Mouse (Mus musculus) limb, embryonic 14.5 days (tissue): Measurements from ENCODE around the gene Psmb8. TPM values are rescaled to one million over a fixed set of nuclear protein-coding genes. Genes with fewer than 3 reads are reported as not detected.

Experiments
- ATAC-seq: fragments of 200-750 bp; cut with Nextera tagmentation; 2 replicates; pipeline ENCODE4 v1.8.0; 2017; ENCODE audit warnings: low read depth, moderate number of reproducible peaks, moderate TSS enrichment; ENCODE audit not compliant: low FRiP score
- DNase-seq: peaks from one replicate; pipeline ENCODE4 v3.0.0-alpha.2; 2015; ENCODE audit warnings: low spot score
- H3K27ac ChIP-seq: fragments of 300-500 bp; sonication (generic); replicated peaks from 2 replicates; pipeline ENCODE4 v1.5.1; 2014; ENCODE audit warnings: low read depth, mild to moderate bottlenecking, low read length, moderate library complexity, mixed read lengths
- H3K27me3 ChIP-seq: fragments of 300-500 bp; sonication (generic); 2 replicates; pipeline ENCODE4 v1.6.1; 2014; ENCODE audit warnings: low read length, mixed read lengths; ENCODE audit not compliant: control insufficient read depth, insufficient read depth
- H3K36me3 ChIP-seq: fragments of 300-500 bp; sonication (generic); 2 replicates; pipeline ENCODE4 v1.6.1; 2014; ENCODE audit warnings: mild to moderate bottlenecking, low read length, moderate library complexity, mixed read lengths; ENCODE audit not compliant: control insufficient read depth, insufficient read depth
- H3K4me1 ChIP-seq: fragments of 300-500 bp; sonication (generic); 2 replicates; pipeline ENCODE4 v1.6.1; 2014; ENCODE audit warnings: antibody characterized with exemption, low read length, mixed read lengths; ENCODE audit not compliant: control insufficient read depth, insufficient read depth
- H3K4me2 ChIP-seq: fragments of 300-500 bp; sonication (generic); replicated peaks from 2 replicates; pipeline ENCODE4 v1.6.1; 2014; ENCODE audit warnings: low read depth, mild to moderate bottlenecking, low read length, moderate library complexity; ENCODE audit not compliant: severe bottlenecking
- H3K4me3 ChIP-seq: fragments of 300-500 bp; sonication (generic); replicated peaks from 2 replicates; pipeline ENCODE4 v1.5.1; 2014; ENCODE audit warnings: low read length
- H3K9ac ChIP-seq: fragments of 300-500 bp; sonication (generic); 2 replicates; pipeline ENCODE4 v1.6.1; 2014; ENCODE audit warnings: mild to moderate bottlenecking, low read depth, low read length, moderate library complexity; ENCODE audit not compliant: severe bottlenecking
- H3K9me3 ChIP-seq: fragments of 300-500 bp; sonication (generic); 2 replicates; pipeline ENCODE4 v1.6.1; 2016; ENCODE audit warnings: low read length; ENCODE audit not compliant: control insufficient read depth
- POLR2A ChIP-seq: fragments of 200-500 bp; IDR thresholded peaks from 2 replicates; pipeline ENCODE4 v1.8.0; 2012; ENCODE audit warnings: inconsistent platforms, mild to moderate bottlenecking, moderate library complexity, borderline replicate concordance; ENCODE audit not compliant: insufficient read depth, insufficient read length; ENCODE audit errors: extremely low read depth
- WGBS: fragments of 180-500 bp; shearing (Covaris S2); extraction: QIAGEN DNeasy Blood & Tissue Kit; methylation state at CpG from one replicate; pipeline ENCODE4 v1.1.7; 2014; 5-methylcytosine and 5-hydroxymethylcytosine counted together
- polyA plus RNA-seq, 2 experiments: library from polyadenylated mRNA; depleted of rRNA in 1 of 2; stranded (reverse) in 1 of 2; unstranded in 1 of 2; fragments of >200 nt; fragmentation: Nextera tagmentation in 1 of 2; extraction: Ambion mirVana in 1 of 2; gene quantifications; 2 replicates each; pipeline versions ENCODE4 v1.2.1 to v1.2.3; 2012 to 2014

Gene Psmb8
- polyA plus RNA-seq, 2 experiments, result 6.8 to 9.2 TPM

- H3K4me3 ChIP-seq, result no peak overlapping the region
- H3K36me3 ChIP-seq, result no peaks in the 10 kb centered on the region
- no peak overlapping the region for H3K4me2 ChIP-seq
- no peak overlapping the region for H3K27ac ChIP-seq
- H3K9ac ChIP-seq, result no peak overlapping the region
- DNase-seq (no peak), ATAC-seq (no peak)
- no peak for TF ChIP-seq POLR2A
- peaks cover 1% of the 10 kb centered on the region; the same call in 1 of the 2 replicates for H3K9me3 ChIP-seq
- no peaks in the 10 kb centered on the region for H3K27me3 ChIP-seq
- no peaks in the 10 kb centered on the region for H3K4me1 ChIP-seq
- WGBS, result 74% methylated on average over 5 of the region's 5 CpGs
These were observed 39.2 kb downstream of the Psmb8 start for GRCm38 (mm10) chr17:34236691-34237090.

GRCm38 (mm10) chr17:34237741-34238140 lies 40.2 kb downstream of the Psmb8 start:
- ATAC-seq (no peak), DNase-seq (no peak)
- Histone ChIP-seq H3K4me1 (no peaks in the 10 kb centered on the region), H3K27ac (no peak overlapping the region), H3K36me3 (no peaks in the 10 kb centered on the region), H3K4me3 (no peak overlapping the region), H3K9me3 (peaks cover 4% of the 10 kb centered on the region; the same call in 1 of the 2 replicates), H3K9ac (no peak overlapping the region), H3K27me3 (no peaks in the 10 kb centered on the region), H3K4me2 (no peak overlapping the region)
- TF ChIP-seq POLR2A, result no peak
- WGBS, result 89% methylated on average over 3 of the region's 3 CpGs

DNA sequence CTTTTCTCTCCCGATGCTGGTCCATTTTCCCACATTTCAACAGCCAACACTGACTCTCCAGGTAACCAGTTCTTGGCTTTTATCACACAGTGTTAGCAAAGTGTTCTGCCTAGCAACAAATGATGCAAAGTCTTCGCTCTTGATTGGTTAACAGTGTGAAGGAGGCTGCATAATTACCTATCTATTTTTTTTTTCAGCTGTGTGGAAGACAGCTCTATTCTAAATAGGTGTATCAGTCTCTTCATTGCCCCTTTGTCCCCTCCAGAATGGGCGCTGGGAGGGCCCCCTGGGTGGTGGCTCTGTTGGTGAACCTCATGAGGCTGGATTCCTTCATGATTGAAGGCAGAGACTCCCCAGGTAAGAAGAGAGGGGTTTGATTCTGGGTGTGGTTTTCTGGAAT lies 41.2 kb downstream of the Psmb8 start, which contains the start of gene H2-Ob:
TSS of gene H2-Ob (plus strand) at position 198 of the 400 bp plus-strand sequence.
- H3K4me2 ChIP-seq, result no peak within 1 kb of the TSS
- TF ChIP-seq POLR2A, result no peak
- peaks cover 4% of the 10 kb centered on the region; the same call in 1 of the 2 replicates for H3K9me3 ChIP-seq
- no peak within 1 kb of the TSS for H3K9ac ChIP-seq
- ATAC-seq (no peak), DNase-seq (peak; percentile 66)
- no peaks in the 10 kb centered on the region for H3K36me3 ChIP-seq
- no peak within 1 kb of the TSS for H3K27ac ChIP-seq
- 59% methylated on average over 3 of the region's 3 CpGs for WGBS
- H3K4me1 ChIP-seq, result no peaks in the 10 kb centered on the region
- no peak within 1 kb of the TSS for H3K4me3 ChIP-seq
- no peaks in the 10 kb centered on the region for H3K27me3 ChIP-seq

DNA sequence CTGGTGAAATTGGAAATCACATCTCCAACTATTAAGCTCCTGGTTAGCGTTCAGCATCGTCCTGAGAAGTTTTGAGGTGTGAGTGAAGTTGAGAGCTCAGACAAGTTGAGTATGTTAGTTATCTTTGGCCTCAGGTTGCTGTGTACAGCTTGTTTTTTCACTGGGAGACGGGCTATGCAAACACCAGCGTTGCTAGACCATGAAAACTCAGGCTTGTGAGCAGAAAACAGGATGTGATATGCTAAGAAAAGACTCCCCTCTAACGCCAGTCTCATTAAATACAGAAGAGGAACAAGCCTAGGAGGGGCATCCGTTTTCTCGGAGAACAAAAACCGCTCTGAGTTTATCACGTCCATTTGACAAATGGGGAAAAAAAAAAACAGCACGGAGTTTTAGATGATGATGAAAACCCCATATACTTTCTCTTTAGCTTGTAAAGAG lies 42.1 kb downstream of the Psmb8 start:
- H3K27ac ChIP-seq, result no peak overlapping the region
- no peak overlapping the region for H3K4me3 ChIP-seq
- no peak for ATAC-seq
- DNase-seq, result no peak
- TF ChIP-seq POLR2A, result no peak
- WGBS, result 67% methylated on average over 10 of the region's 10 CpGs
- H3K9ac ChIP-seq, result no peak overlapping the region
- H3K4me2 ChIP-seq, result no peak overlapping the region
- H3K36me3 ChIP-seq, result no peaks in the 10 kb centered on the region
- no peaks in the 10 kb centered on the region for H3K4me1 ChIP-seq
- no peaks in the 10 kb centered on the region for H3K27me3 ChIP-seq
- peaks cover 4% of the 10 kb centered on the region; the same call in 1 of the 2 replicates for H3K9me3 ChIP-seq

- no peak overlapping the region for H3K4me2 ChIP-seq
- no peak overlapping the region for H3K27ac ChIP-seq
- H3K9ac ChIP-seq, result no peak overlapping the region
- H3K27me3 ChIP-seq, result no peaks in the 10 kb centered on the region
- H3K4me3 ChIP-seq, result no peak overlapping the region
- H3K36me3 ChIP-seq, result no peaks in the 10 kb centered on the region
- no peaks in the 10 kb centered on the region for H3K4me1 ChIP-seq
- DNase-seq (no peak), ATAC-seq (no peak)
- 58% methylated on average over 3 of the region's 3 CpGs for WGBS
- TF ChIP-seq POLR2A, result no peak
- peaks cover 4% of the 10 kb centered on the region; the same call in 1 of the 2 replicates for H3K9me3 ChIP-seq
These were observed 42.8 kb downstream of the Psmb8 start for GRCm38 (mm10) chr17:34240366-34240765.
